Mouse (Mus musculus): ENCODE measurements around the gene Fbxl7.

- TF ChIP-seq CTCF (IDR thresholded peaks at IDR 0.05) (no peak), POLR2A (IDR thresholded peaks at IDR 0.05; ENCODE audit: insufficient read depth, low read depth, low read length) (no peak), EP300 (IDR thresholded peaks at IDR 0.05; ENCODE audit: insufficient read depth, low read depth, low read length) (no peak)
These were observed 176.9 kb downstream of the Fbxl7 start for GRCm38 (mm10) chr15:26718390-26719036.

All from heart, adult 2 months (tissue).